Comparison of ENCODE assay signal across 18 mouse cellular contexts in genomic region chr1:51991983-51992609, GRCm38 (mm10). TPM values are rescaled to one million over a fixed set of nuclear protein-coding genes. Genes with fewer than 3 reads are reported as not detected.
A peak's percentile ranks its signal among the peaks of the same experiment; 100 is the strongest.
DNase-seq lines count a peak whose midpoint lies in the region; ATAC-seq and TF ChIP-seq lines count a peak whose summit lies in the region.
"Had no signal": no experiment of that assay in that cellular context is flagged by ENCODE, and none has a peak within 500 bp of the region (broad histone marks: within the 10 kb centered on the region; RNA-seq: fewer than 3 reads in every experiment).

No protein-coding gene starts in this region.

- H3K4me2 ChIP-seq in midbrain, embryonic 13.5 days (replicated peaks) = no peak overlapping the region
- H3K4me2 ChIP-seq: embryonic facial prominence, embryonic 13.5 days; forebrain, embryonic 12.5 days; limb, embryonic 13.5 days; midbrain, embryonic 12.5 days had no signal

- H3K27me3 ChIP-seq in midbrain, embryonic 13.5 days = no peaks in the 10 kb centered on the region
- H3K27me3 ChIP-seq: embryonic facial prominence, embryonic 13.5 days; forebrain, embryonic 12.5 days; limb, embryonic 13.5 days; midbrain, embryonic 12.5 days had no signal

- 56% methylated on average over 8 of the region's 8 CpGs for WGBS in lung, adult 2 months
- WGBS in midbrain, embryonic 13.5 days = 85% methylated on average over 8 of the region's 8 CpGs

- no peak overlapping the region for H3K27ac ChIP-seq in midbrain, embryonic 13.5 days
- H3K27ac ChIP-seq: embryonic facial prominence, embryonic 13.5 days; forebrain, embryonic 12.5 days; limb, embryonic 13.5 days; midbrain, embryonic 12.5 days had no signal

- ATAC-seq in midbrain, embryonic 13.5 days = no peak
- ATAC-seq: hindbrain, embryonic 16.5 days had no signal

- no peak for TF ChIP-seq POLR2A in lung, adult 2 months (IDR thresholded peaks at IDR 0.05; ENCODE audit: borderline replicate concordance, extremely low read depth, low read depth, low read length)

- DNase-seq in heart, adult 11 months = peak; percentile 83
- DNase-seq in heart, postnatal 14 days = no peak
- peak; percentile 16 for DNase-seq in lung, adult 2 months
- no peak for DNase-seq in lung, postnatal 25 days (ENCODE audit: low spot score)
- peak; percentile 37 to 93 for DNase-seq in left cerebral cortex, postnatal 25 days (ENCODE audit: low spot score in 2 of 2)
- peak; percentile 30 for DNase-seq in right cerebral cortex, postnatal 4 days
- no peak for DNase-seq in thymus, postnatal 4 days
- DNase-seq: adrenal gland, adult 8-10 months; cerebellum, postnatal 36 days; gastrocnemius, postnatal 36 days; kidney, postnatal 10 days; thymus, postnatal 14 days had no signal

- no peak overlapping the region for H3K4me3 ChIP-seq in lung, adult 2 months (replicated peaks; ENCODE audit: extremely low read depth, low read depth, low read length)
- no peak overlapping the region for H3K4me3 ChIP-seq in midbrain, embryonic 13.5 days (replicated peaks)
- H3K4me3 ChIP-seq: embryonic facial prominence, embryonic 13.5 days; forebrain, embryonic 12.5 days; limb, embryonic 13.5 days; midbrain, embryonic 12.5 days had no signal

- TF ChIP-seq CTCF in lung, adult 2 months (IDR thresholded peaks at IDR 0.05; ENCODE audit: insufficient read depth, low read length) = no peak

- no peaks in the 10 kb centered on the region for H3K9me3 ChIP-seq in midbrain, embryonic 13.5 days
- H3K9me3 ChIP-seq: embryonic facial prominence, embryonic 13.5 days; forebrain, embryonic 12.5 days; limb, embryonic 13.5 days; midbrain, embryonic 12.5 days had no signal

- H3K9ac ChIP-seq in midbrain, embryonic 13.5 days (replicated peaks) = no peak overlapping the region
- H3K9ac ChIP-seq: embryonic facial prominence, embryonic 13.5 days; forebrain, embryonic 12.5 days; limb, embryonic 13.5 days; midbrain, embryonic 12.5 days had no signal

- intact Hi-C loops in heart, postnatal 14 days (cut with DNase I) = no loop called here
- intact Hi-C loops in left cerebral cortex, postnatal 25 days (cut with DNase I) = no loop called here

- no peaks in the 10 kb centered on the region for H3K36me3 ChIP-seq in midbrain, embryonic 13.5 days
- H3K36me3 ChIP-seq: embryonic facial prominence, embryonic 13.5 days; forebrain, embryonic 12.5 days; limb, embryonic 13.5 days; midbrain, embryonic 12.5 days had no signal

- H3K4me1 ChIP-seq in lung, adult 2 months (ENCODE audit: control insufficient read depth, insufficient read depth, low read length) = peaks cover 5% of the 10 kb centered on the region; the same call in 1 of the 2 replicates
- H3K4me1 ChIP-seq in midbrain, embryonic 13.5 days (replicated peaks) = 0 out of 2 replicates have a peak, but pooled peaks cover 4% of the 10 kb centered on the region

RNA-seq across cellular contexts. Expression of gene Stat4, which starts 5.1 kb away (rescaled TPM):
- under 1 TPM; 0.33 to 0.61 TPM for total RNA-seq in heart, postnatal 14 days (2021)
- 0.95 and 1.1 TPM in 2 replicates for polyA plus RNA-seq in lung, adult 2 months (2012; rRNA removed)
- total RNA-seq in left cerebral cortex, postnatal 25 days (2021) = 1 to 10 TPM; 4.3 to 4.9 TPM
- polyA plus RNA-seq in midbrain, embryonic 13.5 days (2015; fragmentation: Nextera tagmentation; extraction: Ambion mirVana) = 0.85 and 1.2 TPM in 2 replicates

Comparison
In these comparisons a context has a peak if more than half of its experiments do, and no peak if none do; other contexts are left out.
1. DNase-seq: peak in heart, adult 11 months (single experiment), lung, adult 2 months (single experiment), left cerebral cortex, postnatal 25 days (2 of 2) and right cerebral cortex, postnatal 4 days (single experiment); none in heart, postnatal 14 days (0 of 2), lung, postnatal 25 days (single experiment) and thymus, postnatal 4 days (single experiment).